Mouse (Mus musculus) v-Abl transformed pro-B cells (cell line): Measurements from ENCODE around the gene Yipf2.

ENCODE experiments used
- in situ Hi-C, 2 experiments: fragments of 400-800 bp; cut with MboI; formaldehyde crosslinking; loops; one replicate each; pipeline ENCODE4 v1.15.1; 2025; ENCODE audit not compliant: unreplicated experiment in 2 of 2

The Yipf2 gene

GRCm38 (mm10) chr9:21592703-21593121, at the start of gene Yipf2, which contains the start of gene Timm29:
Gene Yipf2, minus strand, starts transcription at chr9:21592828.
Gene Timm29, plus strand, starts transcription at chr9:21592722.
- in situ Hi-C loops, result loop anchor here in 1 of 2 experiments (10.0 kb wide), 1 partner anchor 172 kb away; the partner anchor contains the start of gene Spc24

DNA sequence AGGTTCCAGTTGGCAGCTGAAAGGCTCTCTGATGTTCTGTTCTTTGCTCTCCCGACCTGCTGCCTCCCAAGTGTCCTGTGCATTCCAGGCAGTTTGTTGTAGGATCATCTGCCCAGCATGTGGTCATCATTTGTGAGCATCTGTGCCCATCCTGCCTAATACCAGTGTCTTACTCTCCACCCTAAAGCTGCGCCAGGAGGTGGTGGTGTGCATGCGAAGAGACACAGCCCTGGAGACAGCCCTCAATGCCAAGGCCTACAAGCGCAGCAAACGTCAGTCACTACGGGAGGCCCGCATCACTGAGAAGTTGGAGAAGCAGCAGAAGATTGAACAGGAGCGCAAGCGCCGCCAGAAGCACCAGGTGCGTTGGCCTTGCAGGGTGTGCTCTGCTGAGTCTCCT, 46.4 kb upstream of the Yipf2 start:
- in situ Hi-C loops, result loop anchor here in 1 of 2 experiments (5.0 kb wide), 2 partner anchors 37 to 48 kb away; no protein-coding TSS in a partner anchor

DNA sequence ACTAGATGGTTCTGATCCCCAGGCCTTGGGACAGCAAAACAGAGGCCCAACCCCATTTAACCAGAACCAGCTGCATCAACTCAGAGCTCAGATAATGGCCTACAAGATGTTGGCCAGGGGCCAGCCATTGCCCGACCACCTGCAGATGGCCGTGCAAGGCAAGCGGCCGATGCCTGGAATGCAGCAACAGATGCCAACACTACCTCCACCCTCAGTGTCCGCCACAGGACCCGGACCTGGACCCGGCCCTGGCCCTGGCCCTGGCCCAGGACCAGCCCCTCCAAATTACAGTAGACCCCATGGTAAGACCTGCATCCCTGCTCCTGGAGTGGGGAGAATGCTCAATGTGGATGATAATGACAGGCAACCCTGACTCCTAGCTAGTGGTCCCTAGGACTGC, 43.0 kb upstream of the Yipf2 start:
- in situ Hi-C loops, result loop anchor here in 1 of 2 experiments (5.0 kb wide), 2 partner anchors 33 to 52 kb away; no protein-coding TSS in a partner anchor

GRCm38 (mm10) chr9:21633106-21633505, 40.5 kb upstream of the Yipf2 start:
- in situ Hi-C loops, result no loop called here

DNA sequence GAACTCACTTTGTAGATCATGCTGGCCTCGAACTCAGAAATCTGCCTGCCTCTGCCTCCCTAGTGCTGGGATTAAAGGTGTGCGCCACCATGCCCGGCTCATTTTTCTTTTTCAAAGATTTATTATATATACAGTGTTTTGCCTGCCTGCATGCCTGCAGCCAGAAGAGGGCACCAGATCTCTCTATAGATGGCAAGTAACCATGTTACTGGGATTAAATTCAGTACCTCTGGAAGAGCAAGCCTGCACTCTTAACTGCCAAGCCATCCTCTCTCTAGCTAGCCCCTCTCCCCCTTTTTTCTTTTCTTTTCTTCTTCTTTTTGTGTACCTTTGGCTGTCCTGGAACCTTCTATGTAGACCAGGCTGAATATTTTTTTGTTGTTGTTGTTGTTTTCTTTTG, 38.0 kb upstream of the Yipf2 start:
- in situ Hi-C loops, result no loop called here

GRCm38 (mm10) chr9:21627145-21627795, 34.6 kb upstream of the Yipf2 start:
- in situ Hi-C loops, result loop anchor here in 1 of 2 experiments (10.0 kb wide), 1 partner anchor 478 kb away; no protein-coding TSS in a partner anchor

DNA sequence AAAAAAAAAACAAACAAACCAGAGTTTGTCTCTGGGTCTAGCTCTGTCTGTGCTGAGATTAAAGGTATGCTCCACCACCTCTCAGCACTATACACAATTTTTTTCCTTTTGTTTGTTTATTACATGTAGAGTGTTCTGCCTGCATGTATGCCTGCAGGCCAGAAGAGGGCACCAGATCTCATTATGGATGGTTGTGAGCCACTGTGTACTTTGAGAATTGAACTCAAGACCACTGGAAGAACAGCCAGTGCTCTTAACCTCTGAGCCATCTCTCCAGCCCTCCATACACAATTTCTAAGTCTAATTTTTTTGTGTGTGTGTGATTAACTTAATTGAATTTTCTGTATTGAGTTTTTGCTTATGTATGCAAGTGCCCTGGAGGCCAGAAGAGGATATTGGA, 33.9 kb upstream of the Yipf2 start:
- in situ Hi-C loops, result loop anchor here in 1 of 2 experiments (10.0 kb wide), 1 partner anchor 478 kb away; no protein-coding TSS in a partner anchor

- in situ Hi-C loops, result loop anchor here in 1 of 2 experiments (10.0 kb wide), 1 partner anchor 479 kb away; no protein-coding TSS in a partner anchor
These were observed 33.0 kb upstream of the Yipf2 start for GRCm38 (mm10) chr9:21625342-21626339.

- in situ Hi-C loops, result loop anchor here in 1 of 2 experiments (10.0 to 25.0 kb wide), 2 partner anchors 482 to 985 kb away; partner anchors contain the start of genes Fbxl12 and Ubl5
These were observed 30.0 kb upstream of the Yipf2 start for GRCm38 (mm10) chr9:21622676-21623075.

DNA sequence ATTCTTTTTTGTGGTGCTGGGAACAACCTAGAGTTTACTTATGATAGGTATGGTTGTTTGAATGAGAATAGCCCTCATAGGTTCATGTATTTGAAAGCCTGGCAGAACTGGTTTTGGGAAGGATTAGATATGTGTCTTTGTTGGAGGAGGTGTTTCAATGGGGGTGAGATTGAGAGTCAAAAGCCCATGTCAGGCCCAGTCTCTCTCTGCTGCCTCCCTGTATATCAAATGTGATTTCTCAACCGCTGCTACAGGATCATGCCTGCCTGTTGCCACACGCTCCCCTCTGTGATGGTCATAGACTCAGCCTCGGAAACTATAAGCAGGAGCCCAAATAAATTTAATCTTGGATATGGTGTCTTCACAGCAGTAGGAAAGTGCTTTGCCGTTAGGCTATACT, 27.6 kb upstream of the Yipf2 start:
- in situ Hi-C loops, result loop anchor here in 1 of 2 experiments (10.0 to 25.0 kb wide), 2 partner anchors 485 to 983 kb away; partner anchors contain the start of genes Fbxl12 and Ubl5

- in situ Hi-C loops, result loop anchor here in 1 of 2 experiments (25.0 kb wide), 1 partner anchor 980 kb away; the partner anchor contains the start of genes Fbxl12 and Ubl5
These were observed 24.4 kb upstream of the Yipf2 start for GRCm38 (mm10) chr9:21617066-21617465.

GRCm38 (mm10) chr9:21616232-21616781, 23.7 kb upstream of the Yipf2 start:
- in situ Hi-C loops, result loop anchor here in 1 of 2 experiments (25.0 kb wide), 1 partner anchor 979 kb away; the partner anchor contains the start of genes Fbxl12 and Ubl5

DNA sequence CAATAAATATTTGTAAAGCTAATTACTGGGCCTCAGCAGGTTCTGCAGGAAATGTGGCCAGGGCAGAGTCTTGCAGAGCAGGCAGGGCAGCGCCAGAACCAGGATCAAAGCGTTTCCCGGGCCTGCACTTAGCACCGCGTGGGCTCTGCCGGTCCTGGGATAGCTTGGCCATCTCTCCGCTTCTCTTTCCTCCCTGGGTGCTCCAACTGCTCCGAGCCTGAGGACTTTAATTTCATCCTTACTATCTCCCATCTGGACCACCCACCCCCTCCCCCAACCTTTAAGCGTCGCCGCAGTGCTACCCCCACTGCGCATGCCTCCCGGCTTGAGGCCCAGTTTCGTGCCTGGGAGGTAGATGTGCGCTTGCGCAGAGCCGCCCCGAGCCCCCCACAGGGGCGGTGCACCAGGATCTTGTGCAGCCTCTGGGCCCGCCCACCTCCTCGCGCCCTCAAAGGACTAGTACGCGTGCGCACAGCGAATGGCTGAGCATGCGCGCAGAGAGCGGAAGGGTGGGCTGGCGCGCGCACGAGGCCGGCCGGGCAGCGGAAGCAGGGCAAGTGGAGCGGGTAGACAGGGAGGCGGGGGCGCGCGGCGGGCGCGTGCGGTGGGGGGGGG, 23.1 kb upstream of the Yipf2 start, which contains the start of gene Smarca4:
TSS of gene Smarca4 (plus strand) at position 553 of the 615 bp plus-strand sequence.
- in situ Hi-C loops, result loop anchor here in 1 of 2 experiments (25.0 kb wide), 1 partner anchor 978 kb away; the partner anchor contains the start of genes Fbxl12 and Ubl5

DNA sequence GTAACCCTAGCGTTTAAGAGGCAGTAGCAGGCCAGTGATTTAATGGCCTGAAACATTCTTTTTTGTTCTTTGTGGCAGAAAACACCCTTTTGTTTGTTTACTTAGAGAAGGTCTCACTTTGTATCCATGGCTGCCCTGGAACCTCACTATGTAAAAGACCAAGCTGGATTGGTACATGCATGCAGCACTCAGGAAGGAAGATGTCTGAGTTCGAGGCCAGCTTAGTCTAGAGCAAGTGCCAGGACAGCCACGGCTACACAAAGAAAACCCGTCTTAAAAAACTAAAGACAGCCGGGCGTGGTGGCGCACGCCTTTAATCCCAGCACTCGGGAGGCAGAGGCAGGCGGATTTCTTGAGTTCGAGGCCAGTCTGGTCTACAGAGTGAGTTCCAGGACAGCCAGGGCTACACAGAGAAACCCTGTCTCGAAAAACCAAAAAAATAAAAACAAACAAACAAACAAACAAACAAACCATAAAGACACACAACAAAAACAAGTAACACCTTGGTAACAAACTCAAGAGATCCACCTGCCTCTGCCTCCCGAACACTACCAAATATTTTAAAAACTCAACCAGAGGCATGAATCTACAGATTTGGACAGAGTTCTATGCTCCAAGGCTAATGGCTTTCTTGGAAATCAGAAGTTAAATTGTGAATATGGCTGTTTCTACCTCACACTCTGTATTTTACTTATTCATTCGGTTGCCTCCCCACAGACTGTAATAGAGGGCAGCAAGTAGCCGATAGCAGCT, 22.4 kb upstream of the Yipf2 start:
- in situ Hi-C loops, result loop anchor here in 1 of 2 experiments (25.0 kb wide), 1 partner anchor 978 kb away; the partner anchor contains the start of genes Fbxl12 and Ubl5

- in situ Hi-C loops, result loop anchor here (10.0 to 25.0 kb wide), 2 partner anchors 55 to 973 kb away; partner anchors contain the start of genes Fbxl12 (in 1 of the 2) and Ubl5 (in 1 of the 2)
These were observed 17.2 kb upstream of the Yipf2 start for GRCm38 (mm10) chr9:21609861-21610260.

- in situ Hi-C loops, result loop anchor here (10.0 to 25.0 kb wide), 2 partner anchors 58 to 969 kb away; partner anchors contain the start of genes Fbxl12 (in 1 of the 2) and Ubl5 (in 1 of the 2)
These were observed 14.0 kb upstream of the Yipf2 start for GRCm38 (mm10) chr9:21606648-21607047.

- in situ Hi-C loops, result loop anchor here (10.0 to 25.0 kb wide), 2 partner anchors 59 to 969 kb away; partner anchors contain the start of genes Fbxl12 (in 1 of the 2) and Ubl5 (in 1 of the 2)
These were observed 13.2 kb upstream of the Yipf2 start for GRCm38 (mm10) chr9:21605865-21606264.

- in situ Hi-C loops, result loop anchor here (5.0 to 25.0 kb wide), 6 partner anchors 33 to 967 kb away; partner anchors contain the start of genes Fbxl12 (in 1 of the 2), Spc24 (in 1 of the 2) and Ubl5 (in 1 of the 2)
These were observed 11.5 kb upstream of the Yipf2 start for GRCm38 (mm10) chr9:21604119-21604518.
